Mouse (Mus musculus): ENCODE measurements around the gene Spo11. TPM values are rescaled to one million over a fixed set of nuclear protein-coding genes. Genes with fewer than 3 reads are reported as not detected.

Spo11 gene
- total RNA-seq, 2 experiments from 2014 or later, result not detected

DNA sequence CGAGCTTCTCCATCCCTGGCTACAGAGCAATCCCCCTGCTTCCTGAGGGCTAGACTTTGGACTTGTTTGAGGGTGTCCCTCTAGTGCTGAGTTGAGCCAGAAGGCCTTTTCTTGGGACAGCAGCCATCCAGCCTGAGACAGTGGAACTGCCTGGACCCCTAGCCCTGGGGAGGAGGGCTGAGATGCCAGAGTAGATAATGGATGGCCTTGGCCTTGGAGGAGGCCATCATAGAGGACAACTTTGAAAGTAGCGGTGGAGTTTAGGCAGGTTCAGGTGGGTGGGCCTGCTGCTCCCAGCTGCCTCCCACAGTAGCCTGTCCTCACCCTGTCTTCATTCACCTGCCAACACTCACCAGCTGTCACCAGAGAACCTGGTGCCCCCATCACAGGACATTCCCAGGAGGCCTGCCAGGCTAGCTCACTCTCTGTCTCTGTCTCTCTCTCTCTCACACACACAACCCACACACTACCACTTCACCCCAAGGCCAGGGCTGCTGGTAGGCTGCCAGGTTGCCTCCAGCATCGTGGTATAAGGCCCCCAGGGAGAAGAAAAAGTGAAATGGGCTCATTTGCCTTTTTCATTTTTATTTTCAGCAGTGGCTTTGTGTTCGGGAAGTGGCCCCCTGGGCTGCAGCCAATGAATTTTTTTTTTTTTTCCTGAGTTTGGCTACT is 50.5 kb downstream of the Spo11 start:
- no peak for DNase-seq (ENCODE audit: extremely low spot score in 1 of 2, low spot score in 1 of 2)

DNA sequence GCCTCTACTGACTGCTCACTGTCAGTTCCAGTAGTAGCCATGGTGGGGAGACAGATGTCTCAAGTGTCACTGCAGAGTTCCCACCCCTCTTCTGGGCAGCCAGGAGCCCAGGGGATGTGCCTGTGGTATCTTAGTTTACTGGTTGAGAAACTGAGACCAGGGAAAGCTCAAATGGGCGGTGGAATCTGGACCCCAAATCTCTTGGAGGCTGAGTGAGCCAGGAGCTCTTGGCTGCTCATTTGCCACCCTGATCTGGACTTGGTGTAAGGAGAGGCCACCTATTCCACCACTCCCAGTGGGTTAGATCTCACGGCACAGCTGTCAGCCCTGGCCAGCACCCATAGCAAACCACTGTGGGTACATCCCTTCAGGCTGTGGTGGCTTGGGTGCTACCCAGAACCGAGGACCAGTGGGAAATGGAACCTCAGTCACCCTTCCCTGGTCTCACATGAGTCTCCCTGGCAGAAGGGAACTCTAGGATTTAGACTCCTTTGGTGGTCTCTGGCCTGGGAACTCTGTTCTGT is 51.1 kb downstream of the Spo11 start:
- no peak for DNase-seq (ENCODE audit: extremely low spot score in 1 of 2, low spot score in 1 of 2)

DNA sequence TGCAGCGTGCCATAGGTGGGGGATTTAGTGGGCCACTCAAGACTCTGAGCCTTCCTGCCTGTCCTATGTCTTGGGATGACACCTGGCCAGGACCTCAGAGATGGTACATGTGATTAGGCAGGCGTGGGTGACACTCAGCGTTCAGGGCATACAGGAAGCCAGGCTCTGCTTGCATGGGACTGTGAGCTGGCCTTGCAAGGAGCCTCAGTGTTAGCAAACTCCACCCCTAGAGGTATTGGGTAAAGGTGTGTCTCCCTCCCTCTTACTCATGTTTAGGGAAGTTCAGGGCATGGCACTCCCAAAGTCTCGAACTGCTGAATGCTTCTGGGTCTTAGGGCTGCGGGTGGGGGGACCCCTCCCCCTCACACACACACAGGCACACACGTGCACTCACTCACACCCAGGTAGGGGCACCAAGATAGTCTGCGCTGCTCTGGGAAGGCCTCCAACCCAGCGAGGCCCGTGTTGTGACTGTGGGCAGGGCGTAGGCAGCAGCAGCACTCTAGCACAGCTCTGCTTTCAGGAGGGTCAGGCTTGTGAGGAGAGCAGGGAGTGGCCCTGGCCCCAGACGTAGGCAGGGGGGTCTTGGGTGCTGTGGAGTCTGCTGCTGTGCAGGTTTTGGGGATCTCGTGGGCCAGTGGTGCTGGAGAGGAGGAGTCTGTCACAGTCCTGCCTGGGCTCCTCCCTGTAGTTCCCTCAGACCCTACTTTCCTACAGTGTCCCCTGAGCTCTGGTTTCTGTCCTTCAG is 53.3 kb downstream of the Spo11 start:
- DNase-seq (ENCODE audit: extremely low spot score in 1 of 2, low spot score in 1 of 2), result no peak

DNA sequence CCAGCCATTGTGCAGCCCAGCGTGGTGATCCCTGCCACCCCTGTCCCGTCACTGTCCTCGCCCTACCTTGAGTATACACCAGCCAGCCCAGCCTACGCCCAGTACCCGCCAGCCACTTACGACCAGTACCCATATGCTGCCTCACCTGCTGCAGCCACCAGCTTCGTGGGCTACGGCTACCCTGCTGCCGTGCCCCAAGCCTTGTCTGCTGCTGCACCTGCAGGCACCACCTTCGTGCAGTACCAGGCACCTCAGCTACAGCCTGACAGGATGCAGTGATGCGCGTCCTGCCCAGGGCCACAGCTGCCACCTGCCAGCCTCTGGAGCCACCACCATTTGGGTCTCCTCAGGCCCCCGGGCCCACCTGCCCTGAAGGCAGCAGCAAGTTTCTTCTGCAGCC is 56.0 kb downstream of the Spo11 start:
- no peak for DNase-seq (ENCODE audit: extremely low spot score in 1 of 2, low spot score in 1 of 2)

- DNase-seq (ENCODE audit: extremely low spot score in 1 of 2, low spot score in 1 of 2), result no peak
These were observed 57.5 kb downstream of the Spo11 start for GRCm38 (mm10) chr2:173034998-173035397.

GRCm38 (mm10) chr2:173035653-173036052 is 58.2 kb downstream of the Spo11 start:
- DNase-seq (ENCODE audit: extremely low spot score in 1 of 2, low spot score in 1 of 2), result no peak

DNA sequence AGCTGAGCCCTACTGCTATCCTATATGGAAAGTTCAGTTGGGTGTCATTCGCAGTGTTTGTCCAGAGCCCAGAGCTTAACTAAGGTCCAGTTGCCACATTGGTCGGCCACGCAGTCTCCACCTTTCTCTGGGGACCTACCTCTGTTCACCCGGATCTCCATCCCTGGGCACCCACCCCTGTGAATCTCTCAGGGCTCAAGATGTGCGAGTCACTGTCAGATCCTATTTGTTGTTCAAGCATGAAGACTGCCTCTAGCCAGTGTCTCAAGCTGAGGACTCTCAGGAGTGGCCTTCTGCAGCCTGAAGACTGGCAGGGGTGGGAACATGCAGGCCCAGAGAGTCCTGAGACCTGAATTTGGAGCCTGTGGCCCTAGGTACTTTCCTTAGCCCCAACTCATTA is 58.6 kb downstream of the Spo11 start:
- no peak for DNase-seq (ENCODE audit: extremely low spot score in 1 of 2, low spot score in 1 of 2)

- no peak for DNase-seq (ENCODE audit: extremely low spot score in 1 of 2, low spot score in 1 of 2)
These were observed 59.1 kb downstream of the Spo11 start for GRCm38 (mm10) chr2:173036611-173037010.

DNA sequence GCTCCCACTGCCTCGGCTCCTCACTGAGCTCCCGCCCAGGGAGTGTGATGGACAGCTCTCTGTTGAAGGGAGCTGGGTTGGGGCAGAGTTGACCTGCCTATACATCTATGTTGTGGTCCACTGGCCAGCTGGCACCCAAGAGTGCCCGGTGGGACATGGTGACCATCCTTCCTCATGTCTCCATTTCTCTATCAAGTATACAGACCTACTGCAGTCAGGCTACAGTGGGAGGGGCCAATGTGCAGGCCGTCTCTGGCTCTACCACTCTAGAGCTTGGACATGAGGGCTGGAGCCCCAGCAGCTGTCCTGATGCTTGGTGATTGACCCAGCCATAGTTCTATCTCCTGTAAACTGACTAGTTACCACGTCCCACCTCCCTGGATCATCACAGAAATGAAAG is 59.8 kb downstream of the Spo11 start:
- no peak for DNase-seq (ENCODE audit: extremely low spot score in 1 of 2, low spot score in 1 of 2)

DNA sequence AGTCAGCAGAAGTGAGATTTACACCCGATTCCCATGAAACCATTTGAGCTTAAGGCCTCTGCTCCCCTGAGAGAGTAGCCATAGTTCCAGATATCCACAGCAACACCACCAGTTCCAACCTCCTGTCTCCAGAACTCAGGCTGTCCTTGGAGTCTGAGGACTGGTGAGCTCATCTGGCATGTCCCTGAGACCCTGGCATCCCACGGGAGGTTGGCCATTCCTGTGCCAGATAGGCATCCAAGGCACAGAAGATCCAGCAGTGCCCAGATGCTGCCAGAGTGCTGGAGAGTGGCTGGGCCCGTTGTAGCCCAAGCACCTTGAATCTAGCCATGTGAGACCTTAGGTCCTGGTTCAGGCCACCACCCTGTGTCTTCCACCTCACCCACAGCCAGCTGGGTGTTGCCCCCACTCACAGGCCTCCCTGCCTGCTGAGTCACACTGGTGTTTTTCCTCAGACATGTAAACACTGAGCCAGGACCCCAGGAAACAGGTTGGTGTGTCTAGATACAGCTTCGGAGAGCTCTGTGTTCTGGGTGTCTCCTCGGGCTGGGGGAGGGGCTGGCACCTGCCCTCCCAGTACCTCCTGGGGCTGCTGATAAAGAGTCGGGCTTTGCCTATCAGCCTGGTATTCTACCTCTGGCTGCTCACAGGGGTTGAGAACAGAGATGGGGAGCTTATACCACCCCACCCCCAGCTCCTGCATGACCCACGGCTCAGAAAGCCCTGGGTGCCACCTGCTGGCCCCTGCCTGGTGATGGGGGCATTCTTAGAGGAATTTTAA is 60.5 kb downstream of the Spo11 start:
- no peak for DNase-seq (ENCODE audit: extremely low spot score in 1 of 2, low spot score in 1 of 2)

- no peak for DNase-seq (ENCODE audit: extremely low spot score in 1 of 2, low spot score in 1 of 2)
These were observed 61.5 kb downstream of the Spo11 start for GRCm38 (mm10) chr2:173039041-173039440.

DNA sequence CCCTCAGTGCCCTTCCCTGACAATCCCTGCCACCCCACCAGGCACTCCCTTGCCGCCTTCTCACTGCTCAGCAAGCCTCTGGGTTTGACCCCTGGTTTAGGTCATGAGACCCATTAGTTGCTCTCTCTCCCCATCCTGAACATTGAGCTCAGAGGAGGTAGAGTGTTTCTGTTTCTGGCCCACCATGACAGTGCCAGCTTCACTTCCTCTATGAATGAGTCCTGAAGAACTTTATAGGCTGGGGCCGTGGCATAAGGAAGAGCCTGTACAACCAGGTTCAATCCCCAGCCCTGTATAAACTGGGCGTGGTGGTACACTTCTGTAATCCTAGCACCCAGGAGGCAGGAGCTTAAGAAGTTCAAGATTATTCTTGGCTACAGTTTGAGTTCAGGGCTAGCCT is 63.3 kb downstream of the Spo11 start:
- DNase-seq (ENCODE audit: extremely low spot score in 1 of 2, low spot score in 1 of 2), result no peak

- no peak for DNase-seq (ENCODE audit: extremely low spot score in 1 of 2, low spot score in 1 of 2)
These were observed 63.7 kb downstream of the Spo11 start for GRCm38 (mm10) chr2:173041242-173041641.

- DNase-seq (ENCODE audit: extremely low spot score in 1 of 2, low spot score in 1 of 2), result no peak
These were observed 64.4 kb downstream of the Spo11 start for GRCm38 (mm10) chr2:173041893-173042292.

DNA sequence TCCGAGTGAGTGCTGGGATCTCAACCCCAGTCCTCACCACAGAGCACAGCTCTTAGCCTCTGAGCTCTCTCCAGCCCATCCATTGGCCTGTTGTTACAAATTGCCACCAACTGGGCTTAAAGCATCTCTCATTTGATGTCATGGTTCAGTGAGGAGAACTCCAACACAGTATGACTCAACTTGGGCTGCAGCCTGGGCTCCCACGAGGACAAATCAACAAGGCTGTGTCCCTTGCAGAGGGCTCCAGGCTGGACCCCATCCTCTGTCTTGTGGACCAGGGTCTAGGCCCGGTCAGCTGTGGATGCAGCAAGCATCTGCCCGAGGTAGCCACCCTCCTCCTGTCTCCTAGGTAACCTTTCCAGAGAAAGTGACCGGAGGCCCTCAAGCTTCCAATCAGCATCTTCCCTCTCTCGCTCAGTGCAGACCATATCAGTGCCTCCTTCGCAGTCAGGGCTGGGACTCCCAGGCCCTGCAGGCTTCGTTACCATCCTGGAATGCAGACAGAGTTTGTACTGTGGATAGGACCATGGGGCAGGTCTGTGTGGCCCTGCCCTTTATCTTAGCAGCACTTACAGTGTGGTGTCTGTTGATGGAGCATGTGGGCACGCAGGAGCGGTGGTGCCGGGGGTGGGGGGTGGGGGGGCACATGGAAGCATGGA is 65.1 kb downstream of the Spo11 start:
- no peak for DNase-seq (ENCODE audit: extremely low spot score in 1 of 2, low spot score in 1 of 2)

Other genes with a start within 250 kb of the Spo11 start
- gene Bmp7, start 37.4 kb upstream of the Spo11 start, total RNA-seq (2021), result 1 to 10 TPM; 4.2 to 4.4 TPM
- gene Rae1, start 22.4 kb downstream of the Spo11 start, total RNA-seq (2021), result 10 to 100 TPM; 74.5 to 88.6 TPM
- 1 to 10 TPM; 3.3 to 5.0 TPM for gene Rbm38, start 42.8 kb downstream of the Spo11 start, total RNA-seq (2021)
- not detected for gene Ctcfl, start 141.8 kb downstream of the Spo11 start, total RNA-seq (2021)
- gene Pck1, start 175.3 kb downstream of the Spo11 start, total RNA-seq (2021), result not detected
- not detected for gene Zbp1, start 241.2 kb downstream of the Spo11 start, total RNA-seq (2021)

All from layer of hippocampus, postnatal 25 days (tissue).